Mouse (Mus musculus) erythroblast, embryonic 14.5 days (primary cell): ENCODE measurements around the gene Cntn5.

ENCODE experiments used
- GATA1 ChIP-seq: IDR thresholded peaks from 2 replicates; pipeline ENCODE4 v1.6.1; 2012; ENCODE audit warnings: low read length, inconsistent platforms, mixed read lengths
- TAL1 ChIP-seq: IDR thresholded peaks from 3 replicates; pipeline ENCODE4 v1.6.1; 2012; ENCODE audit warnings: low read length, inconsistent platforms, mixed read lengths

DNA sequence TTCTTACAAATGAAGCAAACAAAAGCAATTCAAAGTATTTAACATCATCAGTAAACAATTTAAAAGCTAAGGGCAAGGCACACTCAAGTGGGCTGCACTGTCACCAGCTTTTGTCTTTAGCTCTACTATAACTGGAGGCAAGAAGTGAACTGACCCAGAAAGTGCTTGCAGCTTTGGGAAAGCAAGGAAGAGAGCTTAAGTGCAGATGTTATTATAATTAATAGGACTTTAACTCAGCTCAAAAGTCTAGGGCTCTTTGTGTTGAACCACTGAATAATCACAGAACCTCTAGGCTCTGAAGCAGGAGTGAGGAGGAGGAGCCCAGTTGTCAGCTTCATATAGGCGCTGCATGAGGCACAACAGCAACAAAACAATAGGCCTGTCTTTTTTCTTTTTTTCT lies 1049.8 kb downstream of the Cntn5 start:
- no peak for TF ChIP-seq TAL1
- TF ChIP-seq GATA1, result no peak
